Mouse (Mus musculus) myocyte (in vitro differentiated cells): ENCODE measurements at regions not wholly inside any gene's neighbourhood (a gene's known extent, or its start where the extent isn't known, plus 50 kb on each side); places are given as distances from the start of the nearest gene placed in this dataset.

Experiments
- H3K27me3 ChIP-seq: one replicate; pipeline ENCODE4 v1.6.1; 2011; ENCODE audit not compliant: control insufficient read depth, insufficient read depth, insufficient read length
- H3K36me3 ChIP-seq: one replicate; pipeline ENCODE4 v1.6.1; 2011; ENCODE audit not compliant: control insufficient read depth, insufficient read depth
- H3K4me2 ChIP-seq: one replicate; pipeline ENCODE4 v1.6.1; 2011; ENCODE audit warnings: low read depth, control low read depth
- H3K4me3 ChIP-seq: one replicate; pipeline ENCODE4 v1.5.1; 2011; ENCODE audit warnings: mild to moderate bottlenecking, control low read depth, moderate library complexity
- H3K79me2 ChIP-seq: one replicate; pipeline ENCODE4 v1.6.1; 2011; ENCODE audit not compliant: control insufficient read depth, insufficient read depth
- H3ac ChIP-seq: one replicate; pipeline ENCODE4 v1.6.1; 2011; ENCODE audit not compliant: control insufficient read depth, insufficient read length
- CEBPB ChIP-seq: IDR thresholded peaks from 2 replicates; pipeline ENCODE4 v1.6.1; 2011; ENCODE audit warnings: mild to moderate bottlenecking, moderate library complexity; ENCODE audit not compliant: poor library complexity, insufficient read depth, severe bottlenecking
- E2F4 ChIP-seq: IDR thresholded peaks from one replicate; pipeline ENCODE4 v1.6.1; 2011; ENCODE audit warnings: mild to moderate bottlenecking, control low read depth, moderate library complexity; ENCODE audit not compliant: insufficient read depth
- MAX ChIP-seq: IDR thresholded peaks from one replicate; pipeline ENCODE4 v1.6.1; 2011; ENCODE audit warnings: low read depth, mild to moderate bottlenecking, control low read depth
- MYOD1 ChIP-seq, 3 experiments: IDR thresholded peaks; one replicate each; pipeline ENCODE4 v1.6.1; 2011; ENCODE audit warnings: control low read depth in 2 of 3, low read depth in 2 of 3, mild to moderate bottlenecking in 2 of 3, moderate library complexity in 1 of 3; ENCODE audit not compliant: insufficient read length in 2 of 3, control insufficient read depth in 1 of 3
- MYOG ChIP-seq, 3 experiments: IDR thresholded peaks; one replicate each; pipeline ENCODE4 v1.6.1; 2011; ENCODE audit warnings: control low read depth in 2 of 3, low read depth in 2 of 3, mild to moderate bottlenecking in 2 of 3; ENCODE audit not compliant: insufficient read length in 2 of 3, control insufficient read depth in 1 of 3, insufficient read depth in 1 of 3
- POLR2A ChIP-seq: IDR thresholded peaks from one replicate; pipeline ENCODE4 v1.6.1; 2011; ENCODE audit warnings: low read depth, mild to moderate bottlenecking, control low read depth, moderate library complexity; ENCODE audit not compliant: insufficient read length
- POLR2AphosphoS2 ChIP-seq: IDR thresholded peaks from one replicate; pipeline ENCODE4 v1.6.1; 2011; ENCODE audit warnings: low read depth, control low read depth; ENCODE audit not compliant: insufficient read length
- REST ChIP-seq: IDR thresholded peaks from one replicate; pipeline ENCODE4 v1.6.1; 2011; ENCODE audit warnings: mild to moderate bottlenecking, control low read depth, moderate library complexity; ENCODE audit not compliant: insufficient read depth, insufficient read length
- SRF ChIP-seq: IDR thresholded peaks from one replicate; pipeline ENCODE4 v1.6.1; 2011; ENCODE audit warnings: low read depth; ENCODE audit not compliant: control insufficient read depth, insufficient read length
- TCF12 ChIP-seq: IDR thresholded peaks from one replicate; pipeline ENCODE4 v1.6.1; 2011; ENCODE audit warnings: mild to moderate bottlenecking, control low read depth; ENCODE audit not compliant: poor library complexity, insufficient read depth, severe bottlenecking
- TCF3 ChIP-seq: IDR thresholded peaks from one replicate; pipeline ENCODE4 v1.6.1; 2011; ENCODE audit warnings: low read depth, control low read depth; ENCODE audit not compliant: insufficient read length
- USF1 ChIP-seq: IDR thresholded peaks from one replicate; pipeline ENCODE4 v1.6.1; 2011; ENCODE audit warnings: low read depth, mild to moderate bottlenecking, control low read depth, moderate library complexity

DNA sequence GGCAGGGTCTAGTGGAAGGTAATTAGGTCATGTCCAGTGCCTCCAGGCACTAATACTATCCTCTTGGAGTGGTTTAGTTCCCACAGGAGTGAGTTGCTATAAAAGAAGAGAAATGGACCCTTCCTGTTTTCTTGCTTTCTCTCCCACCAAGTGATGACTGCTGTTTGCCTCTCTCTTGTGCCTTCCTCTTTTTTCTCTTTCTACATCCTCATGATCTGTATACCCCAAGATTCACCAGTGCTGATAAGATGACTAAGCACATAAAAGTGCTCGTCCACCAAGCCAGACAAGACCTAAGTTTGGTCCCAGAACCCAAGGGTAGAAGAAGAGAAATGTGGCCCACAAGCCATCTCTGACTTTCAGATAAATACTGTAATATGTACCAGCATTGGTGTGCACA lies 265.7 kb downstream of the Sox4 start:
- Histone ChIP-seq H3K4me2 (no peak overlapping the region), H3ac (no peak overlapping the region), H3K27me3 (no peaks in the 10 kb centered on the region), H3K79me2 (peaks cover 7% of the 10 kb centered on the region), H3K36me3 (no peaks in the 10 kb centered on the region), H3K4me3 (no peak overlapping the region)
- TF ChIP-seq POLR2AphosphoS2 (no peak), USF1 (no peak), CEBPB (no peak), TCF3 (no peak), E2F4 (no peak), REST (no peak), MYOD1 (IDR thresholded peaks at IDR 0.05; ENCODE audit: control insufficient read depth in 1 of 3, insufficient read length in 2 of 3, low read depth in 2 of 3) (no peak), TCF12 (no peak), MYOG (IDR thresholded peaks at IDR 0.05; ENCODE audit: control insufficient read depth in 1 of 3, insufficient read depth in 1 of 3, insufficient read length in 2 of 3, low read depth in 2 of 3) (no peak), POLR2A (no peak), SRF (no peak), MAX (no peak)

DNA sequence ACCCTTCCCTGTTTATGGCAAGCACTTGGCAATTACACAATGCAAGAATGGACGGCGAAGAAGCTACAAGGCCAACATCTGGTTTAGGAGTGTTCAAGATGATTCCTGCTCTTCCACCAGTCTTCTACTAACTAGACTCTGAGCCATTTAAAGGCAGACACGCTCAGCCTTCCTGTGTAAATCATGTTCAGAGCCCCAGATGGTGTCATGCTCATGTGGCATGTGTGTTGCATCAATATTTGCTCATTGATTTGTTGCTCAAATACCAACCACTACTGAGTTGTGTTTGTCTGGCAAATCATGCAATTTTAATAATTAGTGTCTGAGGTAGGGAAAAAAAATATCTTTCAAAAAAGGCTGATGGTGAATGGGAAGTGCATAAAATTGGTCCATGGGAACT lies 269.2 kb downstream of the Sox4 start:
- no peaks in the 10 kb centered on the region for H3K36me3 ChIP-seq
- H3K79me2 ChIP-seq: no peaks in the 10 kb centered on the region
- TF ChIP-seq POLR2A (no peak), SRF (no peak), CEBPB (no peak), MYOD1 (IDR thresholded peaks at IDR 0.05; ENCODE audit: control insufficient read depth in 1 of 3, insufficient read length in 2 of 3, low read depth in 2 of 3) (no peak), MYOG (IDR thresholded peaks at IDR 0.05; ENCODE audit: control insufficient read depth in 1 of 3, insufficient read depth in 1 of 3, insufficient read length in 2 of 3, low read depth in 2 of 3) (no peak), POLR2AphosphoS2 (no peak), TCF12 (no peak), USF1 (no peak), MAX (no peak), REST (no peak), TCF3 (no peak), E2F4 (no peak)
- no peak overlapping the region for H3K4me2 ChIP-seq
- no peak overlapping the region for H3K4me3 ChIP-seq
- no peaks in the 10 kb centered on the region for H3K27me3 ChIP-seq
- H3ac ChIP-seq: no peak overlapping the region

GRCm38 (mm10) chr13:28680266-28680665 lies 273.2 kb downstream of the Sox4 start:
- no peaks in the 10 kb centered on the region for H3K79me2 ChIP-seq
- H3K36me3 ChIP-seq: no peaks in the 10 kb centered on the region
- H3K27me3 ChIP-seq: no peaks in the 10 kb centered on the region
- no peak overlapping the region for H3K4me3 ChIP-seq
- H3K4me2 ChIP-seq: no peak overlapping the region
- H3ac ChIP-seq: no peak overlapping the region
- TF ChIP-seq MYOD1 (IDR thresholded peaks at IDR 0.05; ENCODE audit: control insufficient read depth in 1 of 3, insufficient read length in 2 of 3, low read depth in 2 of 3): no peak

DNA sequence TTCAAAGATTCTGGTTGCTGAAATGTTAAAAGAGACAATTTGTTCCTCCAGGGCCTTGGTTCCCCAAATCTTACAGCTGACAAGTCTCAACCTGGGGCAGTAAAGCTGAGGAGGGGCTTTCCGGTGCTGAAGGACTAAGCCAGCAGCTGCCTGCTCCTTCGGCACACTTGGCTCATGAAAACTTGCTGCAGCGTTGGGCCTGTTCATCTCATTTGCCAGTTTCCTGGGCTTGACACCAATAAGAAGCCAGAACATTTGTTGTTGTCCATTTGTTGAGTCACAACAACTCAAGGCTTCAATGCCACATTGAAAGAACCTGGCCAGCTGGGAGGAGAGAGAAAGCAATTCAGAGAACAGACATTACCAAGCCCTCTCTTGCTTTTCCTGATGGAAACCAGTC lies 279.9 kb downstream of the Sox4 start:
- Histone ChIP-seq H3ac (no peak overlapping the region), H3K36me3 (no peaks in the 10 kb centered on the region), H3K27me3 (no peaks in the 10 kb centered on the region), H3K4me2 (no peak overlapping the region), H3K4me3 (no peak overlapping the region), H3K79me2 (no peaks in the 10 kb centered on the region)
- TF ChIP-seq TCF3 (no peak), SRF (no peak), E2F4 (no peak), POLR2A (no peak), POLR2AphosphoS2 (no peak), MYOG (IDR thresholded peaks at IDR 0.05; ENCODE audit: control insufficient read depth in 1 of 3, insufficient read depth in 1 of 3, insufficient read length in 2 of 3, low read depth in 2 of 3) (peak in 2 of 3 experiments; percentile 11 to 78), MYOD1 (IDR thresholded peaks at IDR 0.05; ENCODE audit: control insufficient read depth in 1 of 3, insufficient read length in 2 of 3, low read depth in 2 of 3) (peak in 2 of 3 experiments; percentile 68 to 78)

- TF ChIP-seq MYOD1 (IDR thresholded peaks at IDR 0.05; ENCODE audit: control insufficient read depth in 1 of 3, insufficient read length in 2 of 3, low read depth in 2 of 3) (peak in 1 of 3 experiments; percentile 29), TCF12 (no peak)
- Histone ChIP-seq H3K36me3 (no peaks in the 10 kb centered on the region), H3K79me2 (no peaks in the 10 kb centered on the region), H3K4me3 (no peak overlapping the region), H3ac (no peak overlapping the region), H3K27me3 (no peaks in the 10 kb centered on the region), H3K4me2 (no peak overlapping the region)
Observed at GRCm38 (mm10) chr13:28671543-28671942, 282.0 kb downstream of the Sox4 start.
